Mouse (Mus musculus) large intestine, adult 2 months (tissue): ENCODE results near the gene Snrk. TPM values are rescaled to one million over a fixed set of nuclear protein-coding genes. Genes with fewer than 3 reads are reported as not detected.

Source experiments
- DNase-seq: peaks from one replicate; pipeline ENCODE4 v3.0.0-alpha.2; 2012; ENCODE audit warnings: low read depth, low spot score
- WGBS: fragments of 180-500 bp; shearing (Covaris S2); methylation state at CpG from one replicate; pipeline ENCODE4 v1.1.7; 2018; 5-methylcytosine and 5-hydroxymethylcytosine counted together
- polyA plus RNA-seq: library from polyadenylated mRNA; depleted of rRNA; stranded (reverse); fragments of >200 nt; gene quantifications from 2 replicates; pipeline ENCODE4 v1.2.3, GENCODE M21; 2012

Snrk gene
- polyA plus RNA-seq, 1 experiment = 26.9 TPM

GRCm38 (mm10) chr9:122103550-122104284, 13.3 kb upstream of the Snrk start:
- DNase-seq = no peak
- 33% methylated on average over 9 of the region's 9 CpGs for WGBS

- 26% methylated on average over 7 of the region's 7 CpGs for WGBS
- no peak for DNase-seq
These were observed 12.7 kb upstream of the Snrk start for GRCm38 (mm10) chr9:122104285-122104829.

- DNase-seq = no peak
- 36% methylated on average over 7 of the region's 7 CpGs for WGBS
These were observed 9.2 kb upstream of the Snrk start for GRCm38 (mm10) chr9:122107701-122108375.

DNA sequence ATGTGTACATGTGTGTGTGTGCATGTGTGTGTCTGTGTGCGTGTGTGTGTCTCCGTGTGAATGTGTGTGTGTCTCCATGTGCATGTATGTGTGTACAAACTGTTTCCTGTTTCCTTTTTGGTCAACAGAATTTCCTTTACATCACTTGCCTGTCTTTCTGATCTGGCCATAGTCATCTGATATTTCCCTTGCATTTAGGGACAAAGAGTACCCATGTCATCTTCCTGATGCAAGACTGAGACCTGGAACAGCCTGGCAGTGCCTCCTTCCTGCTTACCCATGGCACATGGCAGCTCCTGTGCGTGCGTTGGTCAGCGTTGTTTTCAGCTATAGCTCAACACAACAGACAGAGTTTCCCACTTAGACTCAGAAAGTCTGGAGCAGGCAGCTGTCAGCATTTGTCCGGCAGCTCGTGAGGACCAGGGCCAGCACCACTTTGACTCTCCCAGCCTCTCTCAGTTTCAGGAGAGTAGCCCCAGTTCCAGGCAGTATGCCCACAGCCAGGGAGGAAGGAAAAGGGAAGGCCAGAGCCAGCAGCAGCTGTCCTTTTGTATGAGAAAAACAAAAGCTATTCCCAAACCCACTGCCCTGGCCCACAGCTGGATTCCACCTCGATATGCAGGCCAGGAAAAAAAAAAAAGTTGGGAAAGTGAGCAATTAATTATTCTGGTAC, 7.4 kb upstream of the Snrk start:
- 69% methylated on average over 8 of the region's 8 CpGs for WGBS
- DNase-seq = no peak

- DNase-seq = no peak
- 91% methylated on average over 6 of the region's 6 CpGs for WGBS
These were observed 6.6 kb upstream of the Snrk start for GRCm38 (mm10) chr9:122110508-122110907.

GRCm38 (mm10) chr9:122110921-122111320, 6.1 kb upstream of the Snrk start:
- DNase-seq = no peak
- 86% methylated on average over 5 of the region's 5 CpGs for WGBS

GRCm38 (mm10) chr9:122115552-122115951, 1.5 kb upstream of the Snrk start:
- DNase-seq = no peak
- 30% methylated on average over 4 of the region's 4 CpGs for WGBS

GRCm38 (mm10) chr9:122116359-122116758, 707 bp upstream of the Snrk start:
- DNase-seq = no peak
- WGBS = 5% methylated on average over 1 of the region's 1 CpGs

- 2% methylated on average over 40 of the region's 40 CpGs for WGBS
- DNase-seq = no peak
These were observed 845 bp downstream of the Snrk start for GRCm38 (mm10) chr9:122117692-122118529.

DNA sequence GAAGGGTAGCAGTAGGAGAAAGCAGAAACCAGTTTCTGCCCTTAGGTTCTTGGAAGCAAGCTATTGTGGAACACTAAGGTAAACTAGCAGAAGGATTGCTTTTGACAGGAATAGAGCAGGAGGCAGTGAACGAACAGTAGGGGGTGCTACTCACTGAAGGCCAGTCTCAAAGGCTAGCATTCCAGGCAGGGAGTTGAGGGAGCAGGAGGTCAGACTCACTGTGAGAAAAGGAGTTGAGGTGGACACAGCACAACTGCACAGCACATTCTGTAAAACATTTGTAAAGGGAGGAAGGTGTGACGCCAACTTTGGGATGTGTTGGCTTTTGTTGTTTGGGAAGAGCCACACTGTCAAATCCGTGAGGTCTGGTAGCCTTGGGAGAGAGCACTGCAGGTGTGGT, 3.0 kb downstream of the Snrk start:
- 29% methylated on average over 3 of the region's 3 CpGs for WGBS
- no peak for DNase-seq

GRCm38 (mm10) chr9:122122113-122122512, 5.0 kb downstream of the Snrk start:
- WGBS = 72% methylated on average over 5 of the region's 5 CpGs
- DNase-seq = no peak

GRCm38 (mm10) chr9:122123181-122123580, 6.1 kb downstream of the Snrk start:
- no peak for DNase-seq
- 81% methylated on average over 5 of the region's 5 CpGs for WGBS

GRCm38 (mm10) chr9:122125723-122126290, 8.7 kb downstream of the Snrk start:
- DNase-seq = no peak
- WGBS = 75% methylated on average over 5 of the region's 5 CpGs

DNA sequence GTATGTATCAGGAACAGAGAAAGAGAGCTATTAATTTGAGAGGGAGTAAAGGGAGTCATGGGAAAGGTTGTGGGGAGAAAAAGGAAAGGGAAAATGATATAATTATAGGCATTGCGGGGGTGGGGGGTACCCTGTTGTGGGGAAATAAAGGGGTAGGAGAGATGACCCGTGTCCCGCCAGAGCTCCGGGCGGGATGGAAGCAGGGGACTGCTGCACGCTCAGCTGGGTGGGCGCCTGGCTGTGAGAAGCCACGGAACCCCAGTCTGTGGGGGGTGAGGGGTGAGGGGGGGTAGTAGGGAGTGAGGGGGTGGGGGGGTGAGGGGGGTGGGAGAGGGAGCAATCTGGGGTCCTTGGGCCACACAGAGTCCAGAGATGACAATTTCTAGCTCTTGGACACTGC, 9.7 kb downstream of the Snrk start:
- WGBS = 85% methylated on average over 8 of the region's 8 CpGs
- DNase-seq = no peak

GRCm38 (mm10) chr9:122127271-122127785, 10.3 kb downstream of the Snrk start:
- 48% methylated on average over 3 of the region's 3 CpGs for WGBS
- no peak for DNase-seq

DNA sequence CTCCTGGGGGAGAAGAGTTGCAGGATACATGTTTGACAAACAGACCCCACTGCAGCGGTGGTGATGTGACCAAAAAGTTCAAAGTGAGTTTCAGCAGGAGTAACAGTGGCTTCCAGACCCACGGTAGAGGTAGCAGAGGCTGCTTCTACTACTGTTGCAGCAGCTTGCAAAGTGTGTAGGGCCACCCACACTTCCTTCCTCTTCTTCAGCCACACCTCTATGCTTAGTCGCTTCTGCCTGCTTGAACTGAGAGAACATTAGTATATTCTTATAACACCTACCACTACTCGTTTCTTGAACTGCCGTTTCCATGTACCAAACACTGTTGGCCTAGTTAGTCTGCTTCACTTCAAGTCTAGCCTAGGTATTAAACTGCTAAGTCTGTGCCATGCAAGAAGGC, 11.6 kb downstream of the Snrk start:
- DNase-seq = no peak
- WGBS = 50% methylated on average over 5 of the region's 5 CpGs

DNA sequence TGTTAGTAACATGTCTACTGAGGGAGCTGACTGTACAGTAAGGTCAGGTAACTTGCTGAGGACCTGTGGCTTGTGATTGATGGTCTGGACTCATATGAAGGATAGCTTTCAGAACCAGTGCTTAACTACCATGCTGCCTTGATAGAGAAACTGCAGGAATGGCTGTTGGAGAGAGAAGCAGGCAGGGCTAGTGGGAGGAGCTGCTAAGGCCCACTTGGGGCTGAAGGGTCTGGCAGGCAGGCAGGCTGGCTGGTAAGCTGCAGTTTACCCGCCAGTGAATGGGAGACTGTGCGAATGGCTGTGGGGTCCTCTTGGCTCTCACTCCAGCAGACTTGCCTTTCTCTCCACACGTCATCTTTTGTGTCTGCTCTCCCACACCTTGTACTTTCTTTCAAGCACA, 13.6 kb downstream of the Snrk start:
- no peak for DNase-seq
- 66% methylated on average over 3 of the region's 3 CpGs for WGBS

- DNase-seq = no peak
These were observed 15.1 kb downstream of the Snrk start for GRCm38 (mm10) chr9:122132145-122132544.

More at GRCm38 (mm10) chr9:122132145-122132544, 15.1 kb downstream of the Snrk start:
- WGBS = 33% methylated on average over 7 of the region's 7 CpGs
